Mouse (Mus musculus): ENCODE measurements around the gene Wnt9a.

DNA sequence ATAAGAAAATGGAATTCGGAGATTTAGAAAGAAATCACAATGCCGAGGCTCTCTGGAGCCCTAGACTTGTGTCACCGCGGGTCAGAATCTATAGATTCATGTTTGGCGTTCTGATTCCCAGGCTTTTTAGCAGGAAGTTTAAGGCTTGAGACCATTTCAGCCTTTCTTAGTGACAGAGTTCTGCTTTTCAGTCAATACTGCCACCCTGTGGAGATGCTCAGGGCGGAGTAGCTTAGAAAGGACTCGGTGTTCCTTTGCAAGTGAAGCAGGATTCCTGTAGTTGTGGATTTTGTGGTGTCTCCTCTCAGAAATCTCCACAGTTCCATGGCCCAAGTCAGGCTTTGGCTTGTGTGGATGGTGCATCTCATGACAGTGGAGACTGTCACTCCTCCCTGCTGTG is 8.8 kb upstream of the Wnt9a start:
- TF ChIP-seq CTCF (IDR thresholded peaks at IDR 0.05; ENCODE audit: low read depth) = peak; percentile 65
- TF ChIP-seq EP300 (IDR thresholded peaks at IDR 0.05; ENCODE audit: low read depth) = no peak

Data from liver, embryonic 14.5 days (tissue).